Mouse (Mus musculus): ENCODE results near the gene Hnrnpl. TPM values are rescaled to one million over a fixed set of nuclear protein-coding genes. Genes with fewer than 3 reads are reported as not detected.
A peak's percentile ranks its signal among the peaks of the same experiment; 100 is the strongest.

Hnrnpl gene
- 297 and 345 TPM in 2 replicates for polyA plus RNA-seq (2016; fragmentation: Nextera tagmentation; extraction: Ambion mirVana)

DNA sequence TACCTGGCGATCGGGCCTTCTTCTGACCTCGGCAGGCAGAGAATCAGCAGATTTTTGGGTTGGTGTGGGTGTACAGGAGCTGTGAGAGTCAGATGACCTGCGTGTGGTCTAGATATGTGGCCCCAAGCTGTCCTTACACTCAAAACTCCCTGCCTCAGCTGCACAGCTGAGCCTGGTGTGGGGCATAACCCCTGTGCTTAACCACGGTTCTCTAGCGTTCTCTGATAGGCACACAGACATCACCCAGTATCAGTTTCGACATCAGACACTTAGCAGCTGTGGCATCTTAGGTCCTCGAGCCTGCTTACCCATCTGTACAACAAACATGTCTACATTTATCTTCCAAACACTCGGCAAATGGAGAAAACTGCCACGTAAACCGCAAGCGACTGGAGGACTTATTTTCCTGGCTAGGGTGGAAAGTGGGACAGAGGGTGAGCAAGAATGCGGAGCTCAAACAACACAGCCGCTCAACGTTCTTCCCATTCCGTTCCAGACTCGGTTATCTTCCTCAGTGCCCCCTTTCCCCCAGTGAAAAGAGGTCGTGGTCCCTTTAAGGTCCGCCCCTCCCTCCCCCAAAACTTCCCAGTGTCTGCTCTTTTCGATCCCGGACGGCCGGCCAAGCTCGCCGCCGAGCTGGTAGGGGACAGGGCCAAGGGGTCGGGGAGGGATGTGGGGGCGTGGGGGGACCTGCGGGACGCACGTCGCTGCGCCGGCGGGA is at the start of gene Hnrnpl:
Gene Hnrnpl (plus strand): TSS at position 321 of the 721 bp plus-strand sequence.
- H3K4me3 ChIP-seq = peak within 1 kb of the TSS; percentile 79
- WGBS = 3% methylated on average over 35 of the region's 35 CpGs
- no peaks in the 10 kb centered on the region for H3K9me3 ChIP-seq (replicated peaks)
- H3K4me2 ChIP-seq (replicated peaks) = peak within 1 kb of the TSS; percentile 91
- peak within 1 kb of the TSS; percentile 100 for H3K27ac ChIP-seq
- H3K4me1 ChIP-seq = peaks cover 32% of the 10 kb centered on the region
- ATAC-seq (ENCODE audit: low FRiP score) = peak; percentile 1; the same call in 1 of the 2 replicates
- peak within 1 kb of the TSS; percentile 91 for H3K9ac ChIP-seq
- H3K27me3 ChIP-seq = no peaks in the 10 kb centered on the region
- H3K36me3 ChIP-seq = peaks cover 15% of the 10 kb centered on the region

DNA sequence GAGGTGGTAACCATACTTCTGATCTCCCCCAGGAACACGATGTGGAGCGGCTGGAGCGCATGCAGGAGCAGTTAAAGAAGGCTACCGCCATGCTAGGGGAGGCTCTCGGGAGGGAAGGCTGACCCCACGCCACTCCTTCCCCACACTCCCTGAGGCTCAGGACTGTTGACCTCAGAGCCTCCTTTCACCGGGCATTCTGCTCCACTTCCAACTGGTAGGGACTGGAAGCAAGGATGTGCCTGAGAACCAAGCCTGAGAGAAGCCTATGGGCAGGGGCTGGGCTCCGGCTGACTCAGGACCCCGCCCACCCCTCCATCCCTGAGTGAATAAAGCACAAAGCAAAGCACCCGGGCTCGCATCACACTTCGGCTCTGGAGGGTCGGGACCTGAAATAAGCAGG is 49.7 kb upstream of the Hnrnpl start:
- Histone ChIP-seq H3K36me3 (peaks cover 39% of the 10 kb centered on the region), H3K27ac (no peak overlapping the region), H3K9ac (no peak overlapping the region), H3K9me3 (replicated peaks) (no peaks in the 10 kb centered on the region), H3K4me2 (replicated peaks) (no peak overlapping the region), H3K4me3 (no peak overlapping the region), H3K27me3 (peaks cover 13% of the 10 kb centered on the region), H3K4me1 (peaks cover 5% of the 10 kb centered on the region; the same call in 1 of the 2 replicates)
- WGBS = 83% methylated on average over 13 of the region's 13 CpGs
- no peak for ATAC-seq (ENCODE audit: low FRiP score)

DNA sequence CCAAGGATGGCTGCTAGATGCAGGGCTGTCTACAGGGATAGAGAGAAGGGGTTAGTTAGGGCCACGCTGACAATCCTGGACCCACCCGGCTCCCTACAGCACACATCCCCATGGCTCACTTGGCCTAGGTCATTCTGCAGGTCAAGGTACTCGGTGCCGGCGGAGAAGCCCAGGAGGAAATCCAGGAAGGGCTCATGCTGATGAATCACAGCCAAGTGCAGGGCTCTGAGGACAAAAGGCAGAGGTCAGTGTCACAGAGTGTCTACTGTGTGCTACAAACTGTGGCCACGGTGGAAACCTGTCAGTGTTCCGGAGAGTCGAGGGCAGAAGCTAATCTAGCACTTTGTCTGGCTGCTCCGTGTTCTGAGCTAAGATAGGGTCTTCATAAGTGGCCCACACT is 46.4 kb upstream of the Hnrnpl start:
- Histone ChIP-seq H3K9me3 (replicated peaks) (no peaks in the 10 kb centered on the region), H3K4me3 (no peak overlapping the region), H3K4me1 (peaks cover 10% of the 10 kb centered on the region), H3K36me3 (peaks cover 39% of the 10 kb centered on the region), H3K4me2 (replicated peaks) (no peak overlapping the region), H3K27me3 (peaks cover under 1% of the 10 kb centered on the region; the same call in 1 of the 2 replicates), H3K27ac (no peak overlapping the region), H3K9ac (no peak overlapping the region)
- ATAC-seq (ENCODE audit: low FRiP score) = no peak
- 94% methylated on average over 9 of the region's 9 CpGs for WGBS

DNA sequence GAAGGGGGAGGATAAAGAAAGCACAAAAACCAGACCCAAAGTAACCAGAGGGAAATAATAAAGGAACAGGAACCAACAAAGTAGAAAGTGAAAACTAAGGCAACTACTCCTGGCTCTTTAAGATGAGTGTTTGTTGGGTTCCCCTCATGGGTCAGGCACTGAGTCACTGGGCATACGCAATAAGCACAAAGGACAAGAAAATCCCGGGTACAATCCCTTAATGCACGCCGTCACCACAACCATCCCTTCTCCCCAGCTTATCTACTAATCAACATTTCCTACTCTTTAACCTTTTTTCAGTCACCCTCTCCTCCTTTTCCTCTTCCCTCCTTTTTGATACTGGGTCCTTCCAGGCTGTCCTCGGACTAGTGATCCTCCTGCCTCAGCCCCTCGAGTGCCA is 43.1 kb upstream of the Hnrnpl start:
- H3K27ac ChIP-seq = no peak overlapping the region
- H3K36me3 ChIP-seq = peaks cover 15% of the 10 kb centered on the region
- H3K9ac ChIP-seq = no peak overlapping the region
- no peaks in the 10 kb centered on the region for H3K27me3 ChIP-seq
- H3K9me3 ChIP-seq (replicated peaks) = no peaks in the 10 kb centered on the region
- peak overlapping the region; percentile 57 for H3K4me2 ChIP-seq (replicated peaks)
- H3K4me1 ChIP-seq = peaks cover 23% of the 10 kb centered on the region
- peak overlapping the region; percentile 64 for H3K4me3 ChIP-seq
- ATAC-seq (ENCODE audit: low FRiP score) = no peak
- WGBS = 89% methylated on average over 6 of the region's 6 CpGs

DNA sequence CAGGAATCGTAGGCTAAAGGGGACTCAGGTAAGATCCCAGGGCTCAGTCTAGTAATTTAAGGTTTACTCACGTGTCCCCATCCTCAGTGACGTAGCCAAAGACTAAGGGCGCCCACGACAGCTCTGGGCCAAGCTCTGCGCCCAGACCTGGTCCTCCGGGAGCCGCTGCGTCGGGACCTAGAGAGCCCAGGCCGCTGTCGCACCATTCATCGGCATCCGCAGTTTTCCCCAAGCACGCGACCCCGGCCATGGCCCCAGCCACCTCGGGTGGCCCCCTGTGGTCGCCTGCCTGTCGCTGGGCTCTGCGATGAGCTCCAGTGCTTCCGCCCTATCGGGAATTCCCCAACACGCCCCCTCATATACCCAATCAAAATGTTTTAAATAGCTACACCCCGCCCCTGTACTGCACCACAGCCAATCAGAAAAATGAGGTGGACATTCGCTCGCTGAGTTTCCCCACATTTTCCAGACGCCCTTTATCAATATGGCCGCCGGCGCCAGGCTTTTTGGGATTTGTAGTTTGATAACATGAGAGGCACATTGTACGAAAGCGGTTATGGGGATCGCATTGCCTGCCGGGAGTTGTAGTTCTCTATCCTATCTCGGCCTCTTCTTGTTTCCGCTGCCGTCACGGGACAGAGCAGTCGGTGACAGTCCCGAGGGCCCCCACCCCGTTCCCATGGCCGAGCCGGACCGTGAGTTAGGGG is 42.0 kb upstream of the Hnrnpl start, which contains the start of gene Sirt2:
Gene Sirt2 (plus strand): TSS at position 563 of the 707 bp plus-strand sequence.
- no peaks in the 10 kb centered on the region for H3K9me3 ChIP-seq (replicated peaks)
- peaks cover 23% of the 10 kb centered on the region for H3K4me1 ChIP-seq
- H3K4me2 ChIP-seq (replicated peaks) = peak within 1 kb of the TSS; percentile 75
- H3K36me3 ChIP-seq = peaks cover 5% of the 10 kb centered on the region
- peak within 1 kb of the TSS; percentile 84 for H3K9ac ChIP-seq
- H3K4me3 ChIP-seq = peak within 1 kb of the TSS; percentile 64
- WGBS = under 1% methylated on average over 45 of the region's 45 CpGs
- ATAC-seq (ENCODE audit: low FRiP score) = peak; percentile 99
- H3K27ac ChIP-seq = no peak within 1 kb of the TSS
- H3K27me3 ChIP-seq = no peaks in the 10 kb centered on the region

DNA sequence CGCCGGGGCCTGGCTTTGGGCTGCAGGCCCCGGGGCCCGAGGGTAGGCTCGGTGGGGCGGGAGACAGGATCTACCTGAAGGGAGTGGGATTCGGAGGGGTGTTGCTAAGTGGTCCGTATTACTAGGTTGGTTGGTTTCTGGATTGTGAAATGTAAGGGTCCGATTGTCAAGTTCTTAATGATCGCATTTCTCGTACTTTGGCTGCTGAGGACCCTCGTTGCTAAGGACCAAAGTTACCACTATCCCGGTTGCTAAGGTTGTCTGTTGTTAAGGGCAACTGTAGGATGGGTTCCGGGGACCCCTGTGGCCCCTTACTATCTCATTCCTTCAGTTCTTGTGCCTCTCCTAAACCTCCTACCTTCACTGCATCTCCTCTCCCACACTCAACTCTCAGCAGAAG is 41.4 kb upstream of the Hnrnpl start:
- 4% methylated on average over 14 of the region's 14 CpGs for WGBS
- H3K9ac ChIP-seq = peak overlapping the region; percentile 84
- peak overlapping the region; percentile 64 for H3K4me3 ChIP-seq
- H3K36me3 ChIP-seq = no peaks in the 10 kb centered on the region
- peaks cover 23% of the 10 kb centered on the region for H3K4me1 ChIP-seq
- ATAC-seq (ENCODE audit: low FRiP score) = no peak; the same call in 1 of the 2 replicates
- peak overlapping the region; percentile 75 for H3K4me2 ChIP-seq (replicated peaks)
- H3K9me3 ChIP-seq (replicated peaks) = no peaks in the 10 kb centered on the region
- no peaks in the 10 kb centered on the region for H3K27me3 ChIP-seq
- H3K27ac ChIP-seq = no peak overlapping the region

DNA sequence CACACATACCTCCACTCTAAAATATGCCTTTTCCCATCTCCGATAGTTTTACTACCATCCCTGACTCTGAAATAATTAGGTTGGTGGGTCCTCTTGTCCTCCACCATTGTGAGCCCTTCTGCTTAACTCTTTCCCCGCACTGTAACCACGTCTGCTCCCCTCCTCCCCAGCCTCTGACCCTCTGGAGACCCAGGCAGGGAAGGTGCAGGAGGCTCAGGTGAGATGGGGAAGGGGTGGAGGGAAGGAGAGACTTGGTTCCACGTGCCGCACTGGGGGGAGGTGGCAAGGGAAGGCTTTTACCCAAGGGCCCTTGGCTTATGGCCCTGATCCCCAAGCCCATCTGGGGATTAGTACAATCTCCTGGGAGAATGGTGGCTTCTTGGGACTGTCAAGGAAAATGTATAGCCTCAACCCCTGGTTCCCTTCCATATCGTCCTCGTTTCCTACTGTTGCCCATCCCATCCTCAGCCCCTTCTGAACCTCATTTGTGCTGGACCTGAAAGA is 40.8 kb upstream of the Hnrnpl start, which contains the start of gene Nfkbib:
Gene Nfkbib (minus strand): TSS at position 51 of the 504 bp plus-strand sequence.
- Histone ChIP-seq H3K4me3 (peak within 1 kb of the TSS; percentile 64), H3K4me2 (replicated peaks) (peak within 1 kb of the TSS; percentile 75), H3K27me3 (no peaks in the 10 kb centered on the region), H3K4me1 (peaks cover 23% of the 10 kb centered on the region), H3K36me3 (no peaks in the 10 kb centered on the region), H3K27ac (no peak within 1 kb of the TSS), H3K9ac (peak within 1 kb of the TSS; percentile 84), H3K9me3 (replicated peaks) (no peaks in the 10 kb centered on the region)
- 67% methylated on average over 7 of the region's 7 CpGs for WGBS
- ATAC-seq (ENCODE audit: low FRiP score) = no peak

DNA sequence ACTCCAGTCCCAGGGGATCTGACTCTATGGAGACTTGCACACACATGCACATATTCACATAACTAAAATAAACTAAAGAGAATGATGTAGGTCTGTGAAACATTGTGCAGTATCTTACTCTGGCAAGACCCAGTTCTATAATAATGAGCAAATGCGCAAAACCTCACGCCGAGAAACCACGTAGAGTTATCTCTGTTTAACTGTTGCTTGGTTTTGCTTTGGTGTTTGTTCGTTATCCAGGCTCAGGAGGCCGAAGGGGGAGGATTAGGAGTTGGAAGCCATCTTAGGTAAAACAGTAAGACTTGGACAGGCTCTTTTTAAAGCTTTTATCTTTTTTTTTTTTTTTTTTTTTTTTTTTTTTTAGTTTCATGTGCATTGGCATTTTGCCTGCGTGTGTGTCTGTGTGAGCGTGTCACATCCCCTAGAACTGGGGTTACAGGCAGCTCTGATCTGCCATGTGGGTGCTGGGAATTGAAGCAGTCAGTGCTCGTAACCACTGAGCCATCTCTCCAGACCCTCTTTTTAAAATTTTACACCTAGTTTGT is 38.9 kb upstream of the Hnrnpl start:
- ATAC-seq (ENCODE audit: low FRiP score) = no peak
- Histone ChIP-seq H3K4me1 (peaks cover 29% of the 10 kb centered on the region), H3K36me3 (no peaks in the 10 kb centered on the region), H3K4me2 (replicated peaks) (no peak overlapping the region), H3K27ac (no peak overlapping the region), H3K9ac (no peak overlapping the region), H3K27me3 (no peaks in the 10 kb centered on the region), H3K9me3 (replicated peaks) (no peaks in the 10 kb centered on the region), H3K4me3 (no peak overlapping the region)
- WGBS = 93% methylated on average over 9 of the region's 9 CpGs

DNA sequence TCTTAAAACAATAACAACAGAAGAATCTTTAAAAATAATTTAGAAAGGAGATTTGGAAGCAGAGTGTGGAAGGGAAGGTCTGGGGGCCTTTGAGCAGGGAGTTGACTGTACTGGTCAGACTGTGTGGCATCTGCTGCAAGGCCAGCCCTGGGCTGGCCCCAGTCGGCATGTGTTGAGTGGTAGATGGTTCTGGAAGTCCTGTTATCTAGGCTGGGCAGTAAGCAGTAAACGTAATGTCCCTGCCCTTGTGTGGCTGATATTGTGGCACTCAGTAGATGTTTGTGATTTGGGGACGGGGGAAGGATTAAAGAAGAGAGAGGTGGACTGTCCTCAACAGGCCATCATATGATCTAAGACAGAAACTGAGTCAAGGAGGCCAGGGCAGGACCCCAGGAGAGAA is 38.0 kb upstream of the Hnrnpl start:
- 89% methylated on average over 3 of the region's 3 CpGs for WGBS
- Histone ChIP-seq H3K4me2 (replicated peaks) (no peak overlapping the region), H3K27ac (no peak overlapping the region), H3K4me1 (peaks cover 27% of the 10 kb centered on the region), H3K4me3 (no peak overlapping the region), H3K9me3 (replicated peaks) (no peaks in the 10 kb centered on the region), H3K36me3 (no peaks in the 10 kb centered on the region), H3K9ac (no peak overlapping the region), H3K27me3 (no peaks in the 10 kb centered on the region)
- ATAC-seq (ENCODE audit: low FRiP score) = no peak

DNA sequence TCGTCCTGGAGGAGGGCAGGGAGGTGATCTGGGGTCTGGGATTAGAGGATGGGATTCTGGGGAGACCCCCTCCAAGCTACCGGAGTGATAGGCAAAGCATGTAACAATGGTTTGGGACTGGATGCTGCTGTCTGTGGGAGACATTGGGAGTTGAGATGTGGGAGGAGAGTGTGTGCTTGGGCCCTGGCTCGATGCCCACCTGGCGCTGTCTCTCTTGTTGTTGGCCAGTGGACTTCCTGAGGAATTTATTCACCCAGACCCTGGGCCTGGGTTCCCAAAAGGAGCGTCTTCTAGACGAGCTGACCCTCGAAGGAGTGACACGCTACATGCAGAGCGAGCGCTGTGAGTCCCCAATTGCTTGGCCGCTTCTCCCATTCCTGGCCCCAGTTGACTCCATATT is 36.5 kb upstream of the Hnrnpl start:
- no peak overlapping the region for H3K27ac ChIP-seq
- peaks cover 20% of the 10 kb centered on the region for H3K4me1 ChIP-seq
- no peaks in the 10 kb centered on the region for H3K27me3 ChIP-seq
- H3K4me3 ChIP-seq = no peak overlapping the region
- no peak overlapping the region for H3K9ac ChIP-seq
- peaks cover 9% of the 10 kb centered on the region for H3K36me3 ChIP-seq
- H3K4me2 ChIP-seq (replicated peaks) = no peak overlapping the region
- ATAC-seq (ENCODE audit: low FRiP score) = no peak
- no peaks in the 10 kb centered on the region for H3K9me3 ChIP-seq (replicated peaks)
- WGBS = 93% methylated on average over 11 of the region's 11 CpGs

DNA sequence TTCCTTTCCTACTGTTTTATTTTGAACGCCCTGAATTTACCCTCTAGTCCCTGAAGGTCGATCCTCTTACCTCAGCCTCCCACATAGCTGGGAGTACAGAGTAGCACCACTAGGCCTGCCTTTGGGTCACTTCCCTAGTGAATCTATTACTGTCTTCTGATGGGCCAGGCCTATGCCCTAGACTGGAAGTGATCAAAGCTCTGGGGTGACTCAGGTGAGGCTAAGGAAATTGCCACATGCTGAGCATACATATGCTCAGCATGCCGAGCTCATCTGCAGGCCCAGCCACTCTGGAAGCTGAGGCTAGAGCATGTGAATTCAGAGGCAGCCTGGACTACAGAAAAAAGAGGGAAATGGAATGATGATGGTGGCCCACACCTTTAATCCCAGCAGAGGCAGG is 35.2 kb upstream of the Hnrnpl start:
- WGBS = 59% methylated on average over 3 of the region's 3 CpGs
- H3K27me3 ChIP-seq = no peaks in the 10 kb centered on the region
- H3K27ac ChIP-seq = 0 out of 2 replicates have a peak overlapping the region, but pooled peaks have one; percentile 58
- H3K4me1 ChIP-seq = peaks cover 8% of the 10 kb centered on the region
- 0 out of 2 replicates have a peak overlapping the region, but pooled peaks have one; percentile 28 for H3K9ac ChIP-seq
- no peaks in the 10 kb centered on the region for H3K9me3 ChIP-seq (replicated peaks)
- H3K4me3 ChIP-seq = no peak overlapping the region
- no peak for ATAC-seq (ENCODE audit: low FRiP score)
- peaks cover 18% of the 10 kb centered on the region for H3K36me3 ChIP-seq
- H3K4me2 ChIP-seq (replicated peaks) = no peak overlapping the region

DNA sequence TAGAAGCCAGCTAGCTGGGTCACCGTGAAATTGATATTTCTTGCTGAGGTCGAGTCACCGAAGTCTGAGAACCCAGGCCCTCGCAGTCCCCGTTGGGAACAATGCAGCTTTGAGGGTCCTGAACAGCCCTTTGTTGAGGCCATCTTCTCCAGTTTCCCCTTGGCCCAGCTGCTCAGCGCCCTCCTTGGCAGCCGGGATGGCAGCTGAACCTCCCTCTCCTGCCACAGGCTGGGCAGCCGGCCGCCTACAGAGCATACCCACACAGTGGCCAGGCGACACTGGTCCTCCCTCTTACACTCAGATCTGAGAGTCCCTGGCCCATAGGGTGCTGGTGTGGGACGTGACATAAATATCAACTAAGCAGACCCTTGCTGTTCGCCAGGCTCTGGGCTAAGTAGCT is 34.2 kb upstream of the Hnrnpl start:
- peak; percentile 49; the same call in 1 of the 2 replicates for ATAC-seq (ENCODE audit: low FRiP score)
- WGBS = 43% methylated on average over 12 of the region's 12 CpGs
- no peak overlapping the region for H3K4me2 ChIP-seq (replicated peaks)
- no peaks in the 10 kb centered on the region for H3K27me3 ChIP-seq
- H3K27ac ChIP-seq = peak overlapping the region; percentile 58
- H3K9me3 ChIP-seq (replicated peaks) = no peaks in the 10 kb centered on the region
- H3K9ac ChIP-seq = no peak overlapping the region
- peaks cover 7% of the 10 kb centered on the region for H3K4me1 ChIP-seq
- no peak overlapping the region for H3K4me3 ChIP-seq
- peaks cover 25% of the 10 kb centered on the region for H3K36me3 ChIP-seq

All from hindbrain, embryonic 12.5 days (tissue).